Mouse (Mus musculus) C2C12 (cell line): ENCODE measurements around the gene Wbp4.

Experiments
- CTCF ChIP-seq: IDR thresholded peaks from one replicate; pipeline ENCODE4 v1.5.1; 2011; ENCODE audit not compliant: control insufficient read depth, insufficient read depth, insufficient read length
- FOSL1 ChIP-seq: IDR thresholded peaks from one replicate; pipeline ENCODE4 v1.8.0; 2011; ENCODE audit warnings: mild to moderate bottlenecking, low read length; ENCODE audit not compliant: poor library complexity, insufficient read depth, severe bottlenecking
- MYOG ChIP-seq: IDR thresholded peaks from one replicate; pipeline ENCODE4 v1.6.1; 2011; ENCODE audit not compliant: control insufficient read depth, insufficient read length; ENCODE audit errors: extremely low read depth
- USF1 ChIP-seq: IDR thresholded peaks from one replicate; pipeline ENCODE4 v1.6.1; 2011; ENCODE audit warnings: low read depth, mild to moderate bottlenecking, control low read depth, moderate library complexity

GRCm38 (mm10) chr14:79494349-79494748, 13.0 kb upstream of the Wbp4 start:
- TF ChIP-seq CTCF: no peak
- no peak for TF ChIP-seq USF1
- no peak for TF ChIP-seq MYOG
- TF ChIP-seq FOSL1: no peak
